Mouse (Mus musculus) lung, postnatal 0 days (tissue): Measurements from ENCODE around the gene Gm48551.

Experiments used
- CTCF ChIP-seq: IDR thresholded peaks from 2 replicates; pipeline ENCODE4 v1.5.1; 2016; ENCODE audit warnings: antibody characterized with exemption, mild to moderate bottlenecking
- EP300 ChIP-seq: IDR thresholded peaks from 2 replicates; pipeline ENCODE4 v1.6.1; 2016; ENCODE audit warnings: antibody characterized with exemption, mild to moderate bottlenecking, control low read depth

- TF ChIP-seq EP300: no peak
- no peak for TF ChIP-seq CTCF
Observed at GRCm38 (mm10) chr10:81420191-81420767, 36.0 kb downstream of the Gm48551 start.
